Mouse (Mus musculus): ENCODE measurements around the gene Krt24. TPM values are rescaled to one million over a fixed set of nuclear protein-coding genes. Genes with fewer than 3 reads are reported as not detected.

Krt24 gene
- polyA plus RNA-seq, 1 experiment from 2014 or later, result not detected

DNA sequence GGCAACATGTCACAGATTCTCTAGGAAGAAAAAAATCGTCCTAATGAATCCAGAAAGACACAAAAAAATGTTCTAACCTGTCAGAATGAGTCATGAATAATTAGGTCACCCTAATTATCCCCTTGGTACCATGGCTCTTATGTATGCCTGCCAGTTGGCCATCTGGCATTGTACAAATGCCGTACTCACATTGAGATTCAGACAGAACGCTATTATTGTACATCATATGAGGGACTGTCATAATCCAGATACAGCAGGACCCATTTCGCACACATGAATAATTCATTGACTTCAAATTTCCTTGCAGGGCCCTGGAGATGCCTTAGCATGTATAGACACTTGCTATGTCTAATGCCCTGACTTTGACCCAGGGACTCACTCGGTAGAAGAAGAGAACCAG is 1.1 kb downstream of the Krt24 start:
- no peak overlapping the region for H3K4me3 ChIP-seq
- no peaks in the 10 kb centered on the region for H3K9me3 ChIP-seq
- 75% methylated on average over 5 of the region's 5 CpGs for WGBS
- no peak overlapping the region for H3K9ac ChIP-seq
- ATAC-seq (ENCODE audit: extremely low read depth, insufficient number of reproducible peaks, low FRiP score, low TSS enrichment), result no peak
- no peaks in the 10 kb centered on the region for H3K4me1 ChIP-seq
- no peak overlapping the region for H3K4me2 ChIP-seq
- 0 out of 2 replicates have a peak, but pooled peaks cover 2% of the 10 kb centered on the region for H3K27me3 ChIP-seq (replicated peaks)
- H3K36me3 ChIP-seq, result no peaks in the 10 kb centered on the region
- no peak overlapping the region for H3K27ac ChIP-seq (replicated peaks)

- Histone ChIP-seq H3K4me1 (no peaks in the 10 kb centered on the region), H3K9me3 (no peaks in the 10 kb centered on the region), H3K9ac (no peak overlapping the region), H3K4me2 (no peak overlapping the region), H3K36me3 (no peaks in the 10 kb centered on the region), H3K4me3 (no peak overlapping the region), H3K27me3 (replicated peaks) (0 out of 2 replicates have a peak, but pooled peaks cover 2% of the 10 kb centered on the region), H3K27ac (replicated peaks) (no peak overlapping the region)
- WGBS, result 48% methylated on average over 4 of the region's 4 CpGs
- ATAC-seq (ENCODE audit: extremely low read depth, insufficient number of reproducible peaks, low FRiP score, low TSS enrichment), result no peak
Measured at GRCm38 (mm10) chr11:99283334-99283733, 1.7 kb downstream of the Krt24 start.

DNA sequence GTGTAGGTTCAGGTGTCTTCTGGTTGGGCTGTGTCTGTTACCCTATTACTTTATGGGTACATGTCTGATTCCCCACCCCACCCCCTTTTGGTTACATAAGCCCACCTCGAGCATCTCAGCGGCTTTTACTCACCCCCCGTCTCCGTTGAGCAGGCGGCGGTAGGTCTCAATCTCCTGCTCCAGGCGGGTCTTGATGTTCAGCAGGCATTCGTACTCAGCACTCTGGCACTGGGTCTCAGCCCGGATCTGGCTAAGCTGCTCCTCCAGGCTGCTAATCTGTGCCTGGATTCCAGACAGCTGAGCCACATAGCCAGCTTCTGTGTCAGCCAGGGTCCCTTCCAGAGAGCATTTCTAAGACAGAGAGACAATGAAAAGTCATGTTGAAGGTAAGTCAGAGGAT is 3.9 kb downstream of the Krt24 start:
- Histone ChIP-seq H3K9ac (no peak overlapping the region), H3K4me2 (no peak overlapping the region), H3K9me3 (no peaks in the 10 kb centered on the region), H3K4me3 (no peak overlapping the region), H3K4me1 (no peaks in the 10 kb centered on the region), H3K27ac (replicated peaks) (no peak overlapping the region), H3K27me3 (replicated peaks) (0 out of 2 replicates have a peak, but pooled peaks cover 2% of the 10 kb centered on the region), H3K36me3 (no peaks in the 10 kb centered on the region)
- 41% methylated on average over 9 of the region's 9 CpGs for WGBS
- ATAC-seq (ENCODE audit: extremely low read depth, insufficient number of reproducible peaks, low FRiP score, low TSS enrichment), result no peak

- no peak overlapping the region for H3K4me2 ChIP-seq
- no peaks in the 10 kb centered on the region for H3K4me1 ChIP-seq
- no peak overlapping the region for H3K9ac ChIP-seq
- no peak for ATAC-seq (ENCODE audit: extremely low read depth, insufficient number of reproducible peaks, low FRiP score, low TSS enrichment)
- no peak overlapping the region for H3K4me3 ChIP-seq
- H3K9me3 ChIP-seq, result no peaks in the 10 kb centered on the region
- H3K36me3 ChIP-seq, result no peaks in the 10 kb centered on the region
- no peaks in the 10 kb centered on the region for H3K27me3 ChIP-seq (replicated peaks)
- H3K27ac ChIP-seq (replicated peaks), result no peak overlapping the region
- 73% methylated on average over 5 of the region's 5 CpGs for WGBS
Measured at GRCm38 (mm10) chr11:99279986-99280385, 5.1 kb downstream of the Krt24 start.

DNA sequence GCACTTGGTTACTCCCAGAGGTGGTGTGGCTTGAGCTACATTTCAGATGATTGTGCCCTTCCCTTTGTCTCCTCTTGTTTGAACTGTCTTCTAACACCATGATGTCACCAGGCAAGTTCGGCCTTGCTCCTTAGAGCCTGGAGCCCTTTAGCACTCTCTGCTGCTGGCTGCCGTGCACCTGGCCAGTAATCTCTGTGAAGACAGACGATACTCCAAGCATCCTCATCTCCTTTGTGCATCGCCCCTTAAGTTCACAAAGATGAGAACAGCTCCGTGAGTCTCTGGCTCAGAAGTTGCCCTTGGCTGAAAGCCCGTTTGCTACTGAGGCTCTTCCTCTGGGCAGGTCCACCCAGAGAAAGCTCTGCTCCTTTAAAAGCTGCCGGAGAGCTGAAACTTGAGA is 8.3 kb downstream of the Krt24 start:
- no peak for ATAC-seq (ENCODE audit: extremely low read depth, insufficient number of reproducible peaks, low FRiP score, low TSS enrichment)
- Histone ChIP-seq H3K27me3 (replicated peaks) (no peaks in the 10 kb centered on the region), H3K4me3 (no peak overlapping the region), H3K9ac (no peak overlapping the region), H3K36me3 (no peaks in the 10 kb centered on the region), H3K27ac (replicated peaks) (no peak overlapping the region), H3K4me2 (no peak overlapping the region), H3K4me1 (no peaks in the 10 kb centered on the region), H3K9me3 (no peaks in the 10 kb centered on the region)
- WGBS, result 48% methylated on average over 7 of the region's 7 CpGs

GRCm38 (mm10) chr11:99275624-99276023 is 9.4 kb downstream of the Krt24 start:
- H3K27ac ChIP-seq (replicated peaks), result no peak overlapping the region
- H3K4me1 ChIP-seq, result no peaks in the 10 kb centered on the region
- H3K4me2 ChIP-seq, result no peak overlapping the region
- H3K36me3 ChIP-seq, result no peaks in the 10 kb centered on the region
- H3K9me3 ChIP-seq, result no peaks in the 10 kb centered on the region
- no peak overlapping the region for H3K4me3 ChIP-seq
- no peak overlapping the region for H3K9ac ChIP-seq
- no peak for ATAC-seq (ENCODE audit: extremely low read depth, insufficient number of reproducible peaks, low FRiP score, low TSS enrichment)
- no peaks in the 10 kb centered on the region; the same call in 1 of the 2 replicates for H3K27me3 ChIP-seq (replicated peaks)
- WGBS, result 66% methylated on average over 6 of the region's 6 CpGs

DNA sequence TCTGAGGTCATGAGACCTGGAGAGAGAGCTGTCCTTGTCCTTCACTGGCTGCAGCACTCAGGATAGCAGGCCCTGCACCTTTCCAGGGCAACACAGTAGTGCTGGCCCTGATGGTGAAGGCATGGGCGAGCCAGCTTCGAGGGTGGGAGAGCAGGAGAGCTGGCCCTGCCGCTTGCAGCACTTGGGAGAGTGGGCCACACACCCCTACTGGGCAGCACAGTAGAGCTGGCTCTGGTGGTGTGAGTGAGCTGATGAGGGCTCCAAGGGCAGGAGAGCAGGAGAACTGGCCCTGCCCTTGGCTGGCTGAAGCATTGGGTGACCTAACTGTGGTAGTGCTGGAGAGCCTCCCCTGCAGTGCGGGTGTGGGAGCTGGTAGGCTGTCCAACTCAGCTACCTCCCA is 12.3 kb downstream of the Krt24 start:
- Histone ChIP-seq H3K36me3 (no peaks in the 10 kb centered on the region), H3K4me2 (no peak overlapping the region), H3K4me1 (no peaks in the 10 kb centered on the region), H3K27ac (replicated peaks) (no peak overlapping the region), H3K9ac (no peak overlapping the region), H3K9me3 (no peaks in the 10 kb centered on the region), H3K27me3 (replicated peaks) (no peaks in the 10 kb centered on the region; the same call in 1 of the 2 replicates), H3K4me3 (no peak overlapping the region)
- WGBS, result 73% methylated on average over 4 of the region's 4 CpGs
- ATAC-seq (ENCODE audit: extremely low read depth, insufficient number of reproducible peaks, low FRiP score, low TSS enrichment), result no peak

- Histone ChIP-seq H3K27me3 (replicated peaks) (no peaks in the 10 kb centered on the region; the same call in 1 of the 2 replicates), H3K4me1 (peaks cover 3% of the 10 kb centered on the region; the same call in 1 of the 2 replicates), H3K4me3 (no peak overlapping the region), H3K36me3 (no peaks in the 10 kb centered on the region), H3K27ac (replicated peaks) (no peak overlapping the region), H3K9me3 (no peaks in the 10 kb centered on the region), H3K4me2 (no peak overlapping the region), H3K9ac (no peak overlapping the region)
- 66% methylated on average over 7 of the region's 7 CpGs for WGBS
- ATAC-seq (ENCODE audit: extremely low read depth, insufficient number of reproducible peaks, low FRiP score, low TSS enrichment), result no peak
Measured at GRCm38 (mm10) chr11:99269192-99269591, 15.9 kb downstream of the Krt24 start.

GRCm38 (mm10) chr11:99265796-99266195 is 19.3 kb downstream of the Krt24 start:
- H3K4me2 ChIP-seq, result no peak overlapping the region
- H3K36me3 ChIP-seq, result no peaks in the 10 kb centered on the region
- no peaks in the 10 kb centered on the region for H3K9me3 ChIP-seq
- 46% methylated on average over 9 of the region's 9 CpGs for WGBS
- peaks cover 3% of the 10 kb centered on the region; the same call in 1 of the 2 replicates for H3K4me1 ChIP-seq
- no peaks in the 10 kb centered on the region for H3K27me3 ChIP-seq (replicated peaks)
- no peak overlapping the region for H3K9ac ChIP-seq
- peak overlapping the region; percentile 76 for H3K27ac ChIP-seq (replicated peaks)
- H3K4me3 ChIP-seq, result no peak overlapping the region
- ATAC-seq (ENCODE audit: extremely low read depth, insufficient number of reproducible peaks, low FRiP score, low TSS enrichment), result no peak

DNA sequence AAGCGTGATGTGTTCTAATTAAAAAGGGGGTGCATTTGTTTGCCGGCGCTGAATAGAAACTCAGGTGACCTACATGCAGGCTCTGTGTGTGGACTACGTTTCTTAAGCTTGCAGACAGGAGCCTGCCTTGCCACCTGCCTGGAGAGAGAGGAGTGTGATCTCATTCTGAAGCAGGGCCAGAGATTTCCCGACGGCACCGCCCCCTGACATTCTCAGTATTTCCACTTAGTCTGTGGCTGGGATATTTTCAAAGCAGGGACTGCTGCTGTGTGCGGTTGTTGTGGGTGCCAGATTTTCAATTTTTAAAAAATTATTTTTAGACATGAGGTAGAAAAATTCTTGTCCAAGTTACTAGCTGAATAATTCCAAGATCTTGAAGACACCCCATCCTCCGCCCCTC is 19.8 kb downstream of the Krt24 start:
- no peak overlapping the region for H3K4me3 ChIP-seq
- ATAC-seq (ENCODE audit: extremely low read depth, insufficient number of reproducible peaks, low FRiP score, low TSS enrichment), result no peak
- no peaks in the 10 kb centered on the region for H3K27me3 ChIP-seq (replicated peaks)
- no peaks in the 10 kb centered on the region for H3K36me3 ChIP-seq
- peaks cover 3% of the 10 kb centered on the region; the same call in 1 of the 2 replicates for H3K4me1 ChIP-seq
- no peaks in the 10 kb centered on the region for H3K9me3 ChIP-seq
- no peak overlapping the region for H3K4me2 ChIP-seq
- H3K9ac ChIP-seq, result no peak overlapping the region
- WGBS, result 53% methylated on average over 9 of the region's 9 CpGs
- H3K27ac ChIP-seq (replicated peaks), result peak overlapping the region; percentile 76

DNA sequence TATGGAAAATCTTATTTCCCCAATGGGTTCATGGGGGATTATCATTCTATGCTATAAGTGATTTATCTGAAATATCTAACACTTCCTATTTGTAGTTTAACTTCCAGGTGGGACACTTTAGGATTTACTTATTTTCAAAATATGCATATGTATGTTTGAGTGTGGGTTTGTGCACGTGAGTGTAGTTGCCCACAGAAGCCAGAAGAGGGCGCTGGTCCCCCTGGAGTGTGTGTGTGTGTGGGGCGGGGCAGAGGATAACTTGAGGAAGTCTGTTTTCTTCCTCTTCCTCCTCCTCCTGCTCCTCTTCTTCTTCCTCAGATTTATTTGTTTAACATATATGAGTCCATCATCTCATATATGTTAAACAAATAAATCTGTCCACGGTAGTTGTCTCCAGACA is 28.8 kb downstream of the Krt24 start:
- no peaks in the 10 kb centered on the region for H3K27me3 ChIP-seq (replicated peaks)
- H3K9me3 ChIP-seq, result no peaks in the 10 kb centered on the region
- no peak overlapping the region for H3K9ac ChIP-seq
- H3K4me1 ChIP-seq, result no peaks in the 10 kb centered on the region
- H3K27ac ChIP-seq (replicated peaks), result no peak overlapping the region
- H3K4me3 ChIP-seq, result no peak overlapping the region
- 68% methylated on average over 4 of the region's 4 CpGs for WGBS
- no peak for ATAC-seq (ENCODE audit: extremely low read depth, insufficient number of reproducible peaks, low FRiP score, low TSS enrichment)
- no peaks in the 10 kb centered on the region for H3K36me3 ChIP-seq
- H3K4me2 ChIP-seq, result no peak overlapping the region

GRCm38 (mm10) chr11:99255316-99255715 is 29.7 kb downstream of the Krt24 start:
- no peak overlapping the region for H3K9ac ChIP-seq
- H3K4me1 ChIP-seq, result no peaks in the 10 kb centered on the region; the same call in 1 of the 2 replicates
- H3K4me3 ChIP-seq, result no peak overlapping the region
- H3K36me3 ChIP-seq, result no peaks in the 10 kb centered on the region
- H3K9me3 ChIP-seq, result no peaks in the 10 kb centered on the region
- no peaks in the 10 kb centered on the region for H3K27me3 ChIP-seq (replicated peaks)
- no peak for ATAC-seq (ENCODE audit: extremely low read depth, insufficient number of reproducible peaks, low FRiP score, low TSS enrichment)
- no peak overlapping the region for H3K4me2 ChIP-seq
- no peak overlapping the region for H3K27ac ChIP-seq (replicated peaks)
- WGBS, result 92% methylated on average over 8 of the region's 8 CpGs

Measured in heart, embryonic 13.5 days (tissue).